Comparison of ENCODE assay signal across 19 mouse cellular contexts in the genomic region with DNA sequence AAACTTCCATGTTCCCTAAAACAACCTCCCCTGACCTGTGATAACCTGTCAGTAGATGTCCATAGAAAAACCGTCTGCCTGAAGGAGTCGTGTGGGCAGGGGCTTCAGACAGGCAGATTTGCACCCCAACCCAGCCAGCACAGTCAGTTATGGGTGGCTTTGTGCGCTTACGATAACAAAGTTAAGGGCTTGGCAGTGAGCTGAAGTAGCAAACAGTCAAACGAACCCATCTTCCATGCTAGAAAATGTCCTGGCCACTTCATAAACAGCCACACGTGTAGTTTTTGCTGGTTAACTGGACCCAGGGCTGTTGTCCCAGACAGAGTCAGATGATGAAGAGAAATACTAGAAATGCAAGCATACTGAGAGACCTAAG. TPM values are rescaled to one million over a fixed set of nuclear protein-coding genes. Genes with fewer than 3 reads are reported as not detected.
DNase-seq lines count a peak whose midpoint lies in the region; ATAC-seq lines count a peak whose summit lies in the region.
"Had no signal": no experiment of that assay in that cellular context is flagged by ENCODE, and none has a peak within 500 bp of the region (broad histone marks: within the 10 kb centered on the region; RNA-seq: fewer than 3 reads in every experiment).

No protein-coding gene starts in this region.

- H3K9ac ChIP-seq in heart, embryonic 11.5 days (ENCODE audit: low read depth, low read length) = no peak overlapping the region
- H3K9ac ChIP-seq in liver, embryonic 12.5 days = peak overlapping the region; percentile 23
- H3K9ac ChIP-seq: hindbrain, embryonic 14.5 days; intestine, embryonic 15.5 days had no signal

- ATAC-seq in heart, embryonic 11.5 days (replicated peaks; ENCODE audit: insufficient number of reproducible peaks, low FRiP score, low TSS enrichment) = no peak
- ATAC-seq in liver, embryonic 12.5 days = peak; percentile 59
- ATAC-seq in megakaryocyte-erythroid progenitor cell, adult 5-6 weeks (replicated peaks; ENCODE audit: low FRiP score, low TSS enrichment, poor library complexity, severe bottlenecking) = peak; percentile 76
- ATAC-seq: forebrain, embryonic 14.5 days; intestine, embryonic 15.5 days; midbrain, embryonic 16.5 days had no signal

- no peaks in the 10 kb centered on the region for H3K27me3 ChIP-seq in heart, embryonic 11.5 days (ENCODE audit: control insufficient read depth, insufficient read depth, low read length)
- no peaks in the 10 kb centered on the region for H3K27me3 ChIP-seq in liver, embryonic 12.5 days (replicated peaks)
- H3K27me3 ChIP-seq: intestine, embryonic 15.5 days; megakaryocyte, embryonic 14.5 days had no signal

- no peaks in the 10 kb centered on the region for H3K4me1 ChIP-seq in heart, embryonic 11.5 days (ENCODE audit: control insufficient read depth, insufficient read depth, low read length)
- peaks cover 11% of the 10 kb centered on the region for H3K4me1 ChIP-seq in liver, embryonic 12.5 days
- H3K4me1 ChIP-seq: intestine, embryonic 15.5 days had no signal

- 53% methylated on average over 6 of the region's 6 CpGs for WGBS in heart, embryonic 11.5 days (ENCODE audit: insufficient replicate concordance)
- WGBS in liver, embryonic 12.5 days (ENCODE audit: insufficient replicate concordance) = 38% methylated on average over 6 of the region's 6 CpGs

- H3K36me3 ChIP-seq in heart, embryonic 11.5 days (ENCODE audit: control insufficient read depth, insufficient read depth, low read length) = no peaks in the 10 kb centered on the region
- no peaks in the 10 kb centered on the region for H3K36me3 ChIP-seq in liver, embryonic 12.5 days
- H3K36me3 ChIP-seq: embryonic facial prominence, embryonic 10.5 days; intestine, embryonic 15.5 days had no signal

- H3K4me2 ChIP-seq in heart, embryonic 11.5 days = peak overlapping the region; percentile 46; the same call in 1 of the 2 replicates
- H3K4me2 ChIP-seq in liver, embryonic 12.5 days = peak overlapping the region; percentile 55
- H3K4me2 ChIP-seq: hindbrain, embryonic 14.5 days; intestine, embryonic 15.5 days had no signal

- H3K9me3 ChIP-seq in heart, embryonic 11.5 days (replicated peaks; ENCODE audit: control insufficient read depth, low read length) = no peaks in the 10 kb centered on the region
- no peaks in the 10 kb centered on the region for H3K9me3 ChIP-seq in liver, embryonic 12.5 days (replicated peaks)
- H3K9me3 ChIP-seq: embryonic facial prominence, embryonic 10.5 days; intestine, embryonic 15.5 days; megakaryocyte, embryonic 14.5 days had no signal

- DNase-seq in heart, adult 18-20 months = no peak
- peak; percentile 12 for DNase-seq in c-Kit-positive CD71-positive TER-119-positive erythroid progenitor cells, embryonic 14.5 days (ENCODE audit: low spot score)
- DNase-seq in urinary bladder, postnatal 14 days (ENCODE audit: low spot score) = no peak
- no peak for DNase-seq in cerebellum, adult 9-11 months
- no peak for DNase-seq in adrenal gland, postnatal 25 days
- DNase-seq: adrenal gland, adult 8-10 months; cerebellum, adult 2 months; heart, adult 2 months; right cerebral cortex, postnatal 25 days had no signal

- no peak overlapping the region for H3K27ac ChIP-seq in heart, embryonic 11.5 days (ENCODE audit: low read depth, low read length)
- peak overlapping the region; percentile 59 for H3K27ac ChIP-seq in liver, embryonic 12.5 days
- H3K27ac ChIP-seq: embryonic facial prominence, embryonic 10.5 days; heart, adult 2 months; hindbrain, embryonic 14.5 days; intestine, embryonic 15.5 days; stomach, postnatal 0 days had no signal

- H3K4me3 ChIP-seq in heart, embryonic 11.5 days (ENCODE audit: low read depth, low read length) = no peak overlapping the region
- peak overlapping the region; percentile 5; the same call in 1 of the 2 replicates for H3K4me3 ChIP-seq in liver, embryonic 12.5 days
- H3K4me3 ChIP-seq: embryonic facial prominence, embryonic 10.5 days; heart, adult 2 months; intestine, embryonic 15.5 days had no signal

RNA-seq across cellular contexts. Expression of a gene that starts 40.1 kb away (rescaled TPM):
- 0.70 and 1.6 TPM in 2 replicates for polyA plus RNA-seq in heart, embryonic 11.5 days (2014; fragmentation: Nextera tagmentation; extraction: Ambion mirVana)
- 10 to 100 TPM; 13.2 to 15.5 TPM for total RNA-seq in heart, adult 18-20 months (2021)
- 4.5 and 5.1 TPM in 2 replicates for polyA plus RNA-seq in liver, embryonic 12.5 days (2016; fragmentation: Nextera tagmentation; extraction: Ambion mirVana)
- 127 and 143 TPM in 2 replicates for total RNA-seq in megakaryocyte-erythroid progenitor cell, adult 5-6 weeks (2014; fragmentation: Nextera tagmentation)
- total RNA-seq in megakaryocyte-erythroid progenitor cell, adult 5-6 weeks (2017) = 247 and 276 TPM in 2 replicates
- 22.0 and 26.2 TPM in 2 replicates for total RNA-seq in adrenal gland, postnatal 25 days (2021)
